Mouse (Mus musculus) A20 (cell line): Measurements from ENCODE around the gene Pgs1.

ENCODE experiments used
- DNase-seq: peaks from one replicate; pipeline ENCODE4 v3.0.0-alpha.2; 2011; ENCODE audit warnings: low read depth, low spot score

Pgs1 gene

GRCm38 (mm10) chr11:117986126-117987031, at the start of gene Pgs1:
Pgs1 (plus strand) TSS chr11:117986292.
- DNase-seq, result peak; percentile 89

- no peak for DNase-seq
Measured at GRCm38 (mm10) chr11:117939004-117939730, 46.9 kb upstream of the Pgs1 start.

GRCm38 (mm10) chr11:117939741-117940285, 46.3 kb upstream of the Pgs1 start:
- no peak for DNase-seq

DNA sequence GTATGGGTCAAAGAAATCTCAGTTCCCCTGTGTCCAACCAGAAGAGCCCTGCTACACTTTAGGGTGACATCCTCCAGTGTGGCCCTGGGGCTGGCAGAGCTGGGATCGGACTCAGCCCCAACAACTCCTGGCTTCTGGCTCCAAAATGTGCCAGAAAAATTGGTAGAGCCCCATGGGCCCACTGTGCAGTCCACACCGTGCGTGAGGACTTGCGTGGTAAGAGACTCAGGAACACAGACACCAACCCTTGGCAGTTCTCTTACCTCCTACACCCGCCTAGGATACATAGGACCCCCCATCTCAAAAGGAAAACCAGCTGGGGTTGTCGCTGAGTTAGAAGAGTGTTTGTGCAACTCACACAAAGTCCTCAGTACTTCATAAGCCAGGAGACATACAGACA, 45.2 kb upstream of the Pgs1 start:
- DNase-seq, result no peak

- no peak for DNase-seq
Measured at GRCm38 (mm10) chr11:117941325-117941834, 44.7 kb upstream of the Pgs1 start.

DNA sequence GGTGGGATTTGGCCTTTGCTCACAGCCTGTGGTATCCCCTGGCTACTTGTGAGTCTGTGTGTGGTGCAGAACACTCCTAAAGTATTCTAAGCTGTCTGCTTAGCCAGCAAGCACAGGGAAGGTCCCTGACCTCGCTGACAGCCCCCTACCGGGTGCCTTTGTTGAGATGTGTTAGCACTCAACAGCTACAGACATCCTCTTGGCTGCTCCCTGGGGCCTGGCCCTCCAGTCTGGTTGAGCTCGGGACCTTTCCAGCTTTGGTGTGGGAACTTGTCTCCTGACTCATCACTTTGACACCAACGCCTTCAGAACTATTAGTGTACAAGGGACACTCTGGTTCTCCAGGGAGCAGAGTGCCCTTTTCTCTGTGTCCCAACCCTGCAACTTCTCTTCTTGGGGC, 44.2 kb upstream of the Pgs1 start:
- DNase-seq, result no peak

DNA sequence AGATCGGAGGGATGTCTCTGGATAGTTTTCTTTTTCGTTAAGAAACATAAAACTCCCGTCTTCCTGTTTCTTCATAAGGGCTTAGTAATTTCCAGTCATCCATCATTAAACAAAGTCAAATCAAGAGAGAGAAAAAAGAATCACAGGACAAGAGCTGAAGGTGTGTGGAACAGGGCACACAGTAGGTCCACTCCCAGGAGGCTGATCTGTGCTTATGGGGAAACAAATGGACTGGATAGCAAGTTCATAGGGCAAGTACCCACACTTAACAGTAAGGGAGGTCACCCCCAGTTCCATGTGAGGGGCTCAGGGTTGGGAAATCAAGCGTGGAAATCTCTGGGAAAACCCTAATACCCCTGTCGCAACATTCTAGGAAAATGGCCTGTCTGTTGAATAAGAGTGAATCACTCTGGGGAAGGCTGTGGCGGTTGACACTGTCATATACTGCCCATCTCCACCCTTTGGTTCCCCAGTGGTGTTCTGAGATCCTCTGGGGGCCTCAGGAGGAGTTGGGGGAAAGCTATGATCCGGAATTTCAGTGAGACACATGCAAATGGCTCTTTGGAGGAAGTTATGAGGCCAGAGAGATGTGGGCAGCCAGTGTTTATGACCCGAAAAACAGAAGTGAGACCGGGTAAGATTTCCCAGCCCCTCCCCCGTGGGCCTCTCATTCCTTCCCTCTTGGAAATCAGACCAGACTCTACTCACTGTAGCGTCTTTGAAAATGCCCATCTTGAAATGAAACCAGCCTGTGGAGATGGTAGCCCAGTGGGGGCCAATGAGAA, 39.7 kb upstream of the Pgs1 start:
- no peak for DNase-seq

DNA sequence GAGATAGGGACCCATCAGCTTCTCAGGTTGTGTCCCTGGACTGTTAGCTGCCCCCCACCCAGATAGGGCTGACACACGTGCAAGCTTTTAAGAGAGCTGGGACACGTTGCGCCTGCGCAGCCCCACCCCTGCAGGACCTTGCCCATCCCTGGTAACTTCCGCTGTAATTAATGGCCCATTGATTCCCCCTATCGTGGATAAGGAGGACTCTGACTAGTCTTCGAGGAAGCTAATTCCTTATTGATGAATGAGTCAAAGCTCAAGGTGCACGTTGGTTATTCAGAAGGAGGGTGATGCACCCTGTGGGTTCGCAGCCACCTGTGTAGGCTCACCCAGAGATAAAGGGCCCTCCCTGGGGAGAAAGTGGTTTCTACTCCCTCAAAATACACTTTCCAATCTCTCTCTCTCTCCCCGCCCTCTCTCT, 39.1 kb upstream of the Pgs1 start:
- peak; percentile 85 for DNase-seq

GRCm38 (mm10) chr11:117949392-117950091, 36.5 kb upstream of the Pgs1 start:
- DNase-seq, result no peak

DNA sequence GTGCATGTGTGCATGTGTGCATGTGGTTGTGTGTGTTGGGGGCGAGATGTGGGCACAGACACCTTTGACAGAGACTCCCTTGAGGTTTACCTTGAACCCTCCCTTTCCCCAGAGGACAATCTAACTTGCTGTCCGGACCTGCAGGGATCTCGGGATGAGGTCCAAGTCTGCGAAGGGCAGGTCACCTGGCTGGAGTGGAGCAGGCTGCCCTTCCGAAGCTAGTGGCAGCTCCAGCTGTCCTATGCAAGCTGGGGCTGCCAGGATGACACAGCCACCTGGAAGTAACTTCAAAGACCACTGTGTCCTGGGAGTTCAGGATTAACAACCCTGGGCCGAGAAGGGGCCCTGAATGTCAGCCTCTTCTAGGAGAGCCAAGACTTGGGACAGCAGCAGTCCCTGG, 34.7 kb upstream of the Pgs1 start:
- no peak for DNase-seq

- peak; percentile 76 for DNase-seq
Measured at GRCm38 (mm10) chr11:117952174-117952933, 33.7 kb upstream of the Pgs1 start.

DNA sequence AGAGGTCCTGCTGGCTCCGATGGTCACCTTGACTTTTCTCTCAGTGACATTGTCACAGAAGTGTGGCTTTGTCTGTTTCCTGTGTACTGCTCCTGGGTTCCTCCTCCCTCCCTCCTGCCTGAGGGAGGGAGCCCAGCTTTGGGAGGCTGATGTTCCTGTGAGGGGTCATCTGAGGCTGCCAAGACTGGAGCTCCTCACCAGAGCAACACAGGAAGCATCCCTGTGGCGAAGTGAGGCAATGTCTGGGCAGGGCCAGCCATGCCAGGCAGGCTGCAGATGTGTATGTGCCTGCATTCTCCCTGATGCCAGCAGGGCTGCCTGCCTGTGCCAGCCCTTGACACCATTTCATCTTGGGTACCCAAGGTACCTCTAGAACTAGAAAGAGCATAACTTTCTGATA, 32.0 kb upstream of the Pgs1 start:
- no peak for DNase-seq

- no peak for DNase-seq
Measured at GRCm38 (mm10) chr11:117954819-117955218, 31.3 kb upstream of the Pgs1 start.

- DNase-seq, result no peak
Measured at GRCm38 (mm10) chr11:117955621-117956020, 30.5 kb upstream of the Pgs1 start.

- DNase-seq, result no peak
Measured at GRCm38 (mm10) chr11:117958197-117958596, 27.9 kb upstream of the Pgs1 start.

- no peak for DNase-seq
Measured at GRCm38 (mm10) chr11:117959166-117959565, 26.9 kb upstream of the Pgs1 start.

GRCm38 (mm10) chr11:117959741-117960381, 26.2 kb upstream of the Pgs1 start:
- peak; percentile 41 for DNase-seq

DNA sequence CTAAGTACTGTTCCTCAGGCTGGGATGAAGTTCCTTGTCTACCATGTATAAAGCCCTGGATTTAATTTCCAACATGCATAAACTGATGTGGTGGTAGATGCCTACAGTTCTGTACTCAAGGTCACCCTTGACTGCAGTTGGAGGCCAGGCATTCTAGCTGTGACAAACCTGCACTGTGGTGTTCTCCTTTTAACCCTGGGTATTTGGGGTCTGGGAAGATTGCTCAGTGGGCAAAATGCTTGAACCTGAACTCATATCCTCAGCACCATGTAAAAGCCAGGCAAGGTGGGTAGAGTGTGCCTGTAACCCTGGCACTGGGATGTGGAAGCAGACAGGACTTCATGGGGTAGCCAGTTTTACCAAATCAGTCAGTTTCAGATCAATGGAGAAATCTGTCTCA, 25.5 kb upstream of the Pgs1 start:
- no peak for DNase-seq

GRCm38 (mm10) chr11:117962228-117963067, 23.6 kb upstream of the Pgs1 start:
- no peak for DNase-seq
